Mouse (Mus musculus) bone marrow, adult 2 months (tissue): ENCODE measurements at regions not wholly inside any gene's neighbourhood (a gene's known extent, or its start where the extent isn't known, plus 50 kb on each side); places are given as distances from the start of the nearest gene placed in this dataset.

Source experiments
- CTCF ChIP-seq: fragments of 200-500 bp; IDR thresholded peaks from 2 replicates; pipeline ENCODE4 v1.5.1; 2011; ENCODE audit warnings: low read length, control low read depth; ENCODE audit not compliant: control insufficient read depth, insufficient read depth
- POLR2A ChIP-seq: fragments of 200-500 bp; IDR thresholded peaks from 2 replicates; pipeline ENCODE4 v1.6.1; 2011; ENCODE audit warnings: low read depth, mild to moderate bottlenecking, control low read depth, low read length, borderline replicate concordance; ENCODE audit not compliant: control insufficient read depth

DNA sequence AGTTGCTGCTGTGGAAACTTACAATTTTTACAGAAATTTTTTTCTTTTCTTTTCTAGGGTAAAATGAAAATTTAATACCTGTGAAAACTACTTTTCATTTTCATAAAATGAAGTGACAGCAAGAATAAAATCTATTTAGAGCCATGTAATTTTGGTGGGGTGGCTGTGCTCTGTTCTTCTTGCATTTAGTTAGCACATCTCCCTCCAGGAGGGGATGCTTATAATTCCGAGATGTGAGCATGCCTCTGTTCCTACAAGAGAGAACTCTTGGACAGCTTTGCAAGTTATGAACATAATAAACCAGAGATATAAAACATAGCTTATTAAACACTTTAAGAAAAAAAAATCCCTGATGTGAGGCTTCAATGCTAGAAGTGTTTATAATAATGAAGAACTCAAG, 313.9 kb upstream of the Dph6 start:
- TF ChIP-seq POLR2A (no peak), CTCF (no peak)
